Mouse (Mus musculus): ENCODE data around the gene Kcng3.
A peak's percentile ranks its signal among the peaks of the same experiment; 100 is the strongest.

The Kcng3 gene

DNA sequence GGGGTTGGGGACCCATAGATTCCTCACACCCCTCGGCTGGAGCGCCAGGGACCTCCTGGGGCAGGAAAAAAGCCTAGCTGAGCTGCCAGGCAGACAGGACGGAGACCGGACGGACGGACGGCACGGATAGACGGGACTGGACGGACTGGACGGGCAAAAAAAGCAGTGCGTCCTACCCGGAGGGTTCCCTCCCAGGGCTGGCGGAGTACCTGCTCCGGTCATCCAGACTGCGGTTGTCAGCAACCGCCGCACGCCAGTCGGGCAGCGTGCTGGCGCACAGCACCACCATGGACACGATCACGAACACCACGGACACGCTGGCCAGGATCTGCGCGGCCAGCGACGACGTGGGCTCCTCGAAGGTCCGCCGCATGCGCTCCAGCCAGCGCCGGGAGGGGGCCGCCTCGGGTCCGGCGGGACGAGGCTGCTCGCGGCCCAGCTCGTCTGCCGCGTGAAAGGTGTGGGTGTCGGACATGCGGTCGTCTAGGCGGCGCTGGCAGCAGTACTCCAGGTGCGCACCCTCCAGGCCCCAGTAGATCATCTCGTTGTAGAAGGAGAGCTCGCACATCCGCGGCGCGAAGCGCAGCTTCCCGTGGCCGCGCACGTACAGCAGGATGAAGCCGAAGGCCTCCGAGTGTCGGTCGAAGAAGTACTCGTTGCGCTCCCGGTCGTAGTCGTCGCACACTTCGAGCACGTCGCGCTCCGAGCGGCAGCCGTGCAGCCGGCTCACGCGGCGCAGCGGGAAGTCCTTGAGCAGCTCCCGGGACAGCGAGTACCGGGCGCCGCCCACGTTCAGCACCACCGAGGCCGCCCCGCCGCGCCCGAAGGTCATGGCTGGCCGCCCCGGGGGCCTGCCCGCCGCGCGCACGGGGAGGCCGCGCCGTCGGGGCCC lies 662 bp downstream of the Kcng3 start:
- peak; percentile 31 to 32 for DNase-seq (ENCODE audit: low spot score in 2 of 2)

DNA sequence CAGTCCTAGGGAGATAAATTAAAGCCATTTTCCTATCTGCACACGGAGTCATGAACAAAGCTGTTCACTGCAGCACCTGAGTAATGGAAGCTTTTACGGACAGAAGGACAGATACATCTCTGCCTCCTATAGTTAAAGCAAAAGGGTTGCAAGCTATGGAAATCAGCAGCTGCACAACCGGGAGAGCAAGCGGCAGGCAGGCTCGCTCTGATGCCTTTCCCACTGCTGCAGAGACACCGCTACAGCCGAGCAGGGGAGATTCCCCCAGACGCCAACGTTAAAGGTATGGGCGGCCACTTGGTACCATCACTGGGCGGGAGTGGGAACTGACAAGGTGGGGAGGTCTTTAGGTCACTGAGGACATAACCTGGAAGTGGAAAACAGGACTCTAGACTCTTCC lies 17.8 kb downstream of the Kcng3 start:
- DNase-seq (ENCODE audit: low spot score in 2 of 2) = no peak

DNA sequence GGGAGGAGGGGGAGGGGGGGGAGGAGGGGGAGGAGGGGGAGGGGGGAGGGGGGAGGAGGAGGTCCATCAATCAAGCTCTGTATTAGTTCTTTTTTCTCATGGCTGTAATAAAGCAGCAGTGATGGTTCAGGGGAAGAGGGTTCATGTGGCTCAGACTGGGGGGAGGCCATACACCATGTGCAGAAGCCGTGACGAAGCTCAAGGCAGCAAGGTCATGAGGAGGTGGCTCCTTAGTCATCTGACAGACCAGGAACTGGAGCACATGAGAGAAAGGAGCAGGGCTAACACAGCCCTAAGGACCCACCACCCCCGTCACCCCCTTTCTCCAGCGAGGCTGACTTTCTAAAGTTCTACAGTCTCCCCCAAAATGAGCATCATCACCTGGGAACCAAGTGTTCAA lies 22.2 kb downstream of the Kcng3 start:
- no peak for DNase-seq (ENCODE audit: low spot score in 2 of 2)

DNA sequence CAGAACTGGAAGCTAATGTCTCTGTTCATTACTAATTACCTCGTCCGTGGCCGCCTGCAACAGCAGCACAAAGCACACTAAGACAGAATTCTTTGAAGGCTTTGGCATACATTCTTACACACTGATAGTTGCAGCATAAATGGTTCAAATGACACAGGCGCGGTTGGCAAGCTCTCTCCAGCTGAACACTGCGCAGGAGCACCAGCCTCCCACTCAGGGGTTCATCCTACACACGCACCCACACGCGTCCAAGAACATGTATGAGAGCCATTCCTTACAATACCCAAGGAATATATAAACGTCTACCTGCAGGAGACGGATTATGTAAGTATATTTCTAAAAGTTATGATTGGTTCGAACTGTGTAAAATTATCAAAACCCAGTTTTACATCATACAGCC lies 30.7 kb downstream of the Kcng3 start:
- DNase-seq (ENCODE audit: low spot score in 2 of 2) = no peak

DNA sequence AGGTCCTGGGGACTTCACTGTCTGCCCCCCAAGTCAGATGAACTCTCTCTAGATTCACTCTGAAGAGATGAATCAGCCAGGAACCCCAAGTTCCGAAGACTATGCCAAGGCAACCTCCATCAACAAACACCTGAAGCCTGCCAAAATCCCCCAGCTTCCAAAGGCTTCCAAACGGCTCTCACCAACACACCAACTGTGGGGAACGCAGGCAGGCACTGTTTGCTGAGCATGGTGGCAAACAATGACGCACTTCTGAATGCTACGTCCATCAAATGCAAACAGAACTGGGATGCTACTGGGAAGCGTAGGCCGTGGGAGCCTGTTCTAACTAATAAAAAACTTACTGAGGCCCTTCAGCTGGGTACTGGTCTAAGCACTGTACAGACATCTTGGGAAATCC lies 35.7 kb downstream of the Kcng3 start:
- DNase-seq (ENCODE audit: low spot score in 2 of 2) = no peak

DNA sequence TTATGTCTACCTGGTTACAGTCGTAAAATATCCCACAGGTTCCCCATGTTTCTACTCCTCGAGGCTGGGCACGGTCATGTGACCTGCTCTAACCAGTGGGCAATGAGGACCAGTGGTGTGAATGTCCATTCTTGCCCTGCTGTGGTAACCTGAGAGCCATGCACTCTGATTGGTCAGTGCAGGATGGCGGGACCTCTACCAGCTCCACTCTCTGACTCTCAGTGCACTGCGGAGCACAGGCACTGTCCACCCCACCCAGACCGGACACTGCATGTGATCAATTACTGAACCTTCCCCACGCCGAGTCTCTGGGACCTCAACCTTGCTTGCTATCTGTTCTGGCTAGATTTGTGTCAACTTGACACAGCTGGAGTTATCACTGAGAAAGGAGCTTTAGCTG lies 37.2 kb downstream of the Kcng3 start:
- DNase-seq (ENCODE audit: low spot score in 2 of 2) = no peak

DNA sequence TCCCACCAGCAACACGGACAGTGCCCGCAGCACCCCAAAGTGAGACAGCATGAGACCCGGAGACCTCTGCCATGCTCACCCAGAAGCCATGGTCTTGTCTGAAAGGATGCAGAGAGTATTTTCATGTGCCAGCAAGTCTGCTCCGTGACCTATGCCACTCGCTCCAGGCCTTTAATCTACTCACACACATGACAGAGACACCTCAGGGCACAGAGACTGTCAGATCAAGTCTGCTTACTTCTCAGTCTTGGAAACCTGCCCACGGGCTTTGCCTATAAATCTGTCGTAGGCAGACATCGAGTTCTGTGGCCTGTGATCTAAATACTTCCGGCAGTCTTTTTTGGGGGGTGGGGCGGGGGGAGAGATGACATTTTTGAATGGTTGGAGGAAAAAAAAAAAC lies 38.3 kb downstream of the Kcng3 start:
- no peak for DNase-seq (ENCODE audit: low spot score in 2 of 2)

DNA sequence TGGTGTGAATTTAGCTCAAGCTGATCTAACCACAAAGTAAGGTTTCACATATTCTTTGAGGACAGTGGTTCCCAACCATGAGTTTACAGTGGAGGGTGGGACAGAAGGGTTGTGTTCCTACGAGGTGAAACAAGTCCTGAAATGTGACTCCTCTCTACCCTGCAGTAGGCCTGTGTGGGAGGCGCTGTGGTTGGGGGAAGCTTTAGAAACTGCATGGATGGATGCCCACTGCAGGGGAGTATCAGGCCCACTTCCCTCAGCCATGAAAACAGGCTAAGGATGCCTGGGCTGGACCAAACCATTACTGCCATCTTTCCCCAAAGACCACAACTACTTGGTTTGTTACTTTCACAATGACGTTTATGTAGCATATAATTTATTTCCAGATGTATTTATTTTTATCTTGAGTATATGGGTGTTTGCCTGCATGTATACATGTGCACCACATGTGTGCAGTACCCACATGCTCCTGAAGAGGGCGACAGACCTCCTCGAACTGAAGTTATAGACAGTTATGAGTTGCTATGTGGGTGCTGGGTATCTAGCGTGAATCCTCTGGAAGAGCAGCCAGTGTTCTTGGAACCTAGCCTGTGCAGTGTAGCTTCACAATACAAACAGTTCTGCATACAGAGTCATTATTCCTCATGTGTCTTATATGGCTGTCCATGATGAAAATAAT lies 42.9 kb downstream of the Kcng3 start:
- no peak for DNase-seq (ENCODE audit: low spot score in 2 of 2)

DNA sequence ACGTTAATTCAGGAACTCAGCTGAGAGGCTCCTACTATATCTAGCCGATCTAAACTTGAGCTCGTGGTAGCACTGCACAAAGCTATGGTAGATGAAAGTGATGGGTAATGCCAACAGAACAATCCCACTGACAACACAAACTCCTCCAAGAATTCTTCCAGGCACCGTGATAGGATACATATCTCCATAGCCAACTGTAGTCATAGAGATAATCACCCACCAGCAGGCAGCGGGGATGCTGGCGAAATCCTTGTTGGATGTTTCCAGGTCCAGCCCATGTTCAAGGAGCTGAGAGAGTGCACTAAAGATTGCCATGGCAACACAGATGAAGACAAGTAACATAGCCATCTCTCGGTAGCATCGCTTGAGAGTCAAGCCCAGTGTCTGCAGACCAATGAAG lies 44.0 kb downstream of the Kcng3 start:
- DNase-seq (ENCODE audit: low spot score in 2 of 2) = peak; percentile 32 to 63

DNA sequence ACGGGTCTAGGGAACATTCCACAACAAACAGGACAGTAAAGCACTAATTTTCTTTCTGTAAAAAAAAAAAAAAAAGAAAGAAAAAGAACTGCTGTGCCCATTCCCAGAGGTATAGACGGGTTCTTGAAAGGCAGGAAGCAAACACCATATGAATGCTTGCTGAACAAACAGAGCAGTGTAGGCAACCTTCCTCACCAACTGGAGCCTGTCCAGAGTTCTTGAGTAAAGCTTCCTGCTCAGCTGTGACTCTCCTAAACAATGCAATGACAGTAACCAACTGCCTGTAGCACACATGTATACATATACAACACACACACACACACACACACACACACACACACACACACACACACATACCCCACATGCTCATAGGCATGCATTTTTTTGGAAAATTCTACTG lies 49.1 kb downstream of the Kcng3 start:
- no peak for DNase-seq (ENCODE audit: low spot score in 2 of 2)

DNA sequence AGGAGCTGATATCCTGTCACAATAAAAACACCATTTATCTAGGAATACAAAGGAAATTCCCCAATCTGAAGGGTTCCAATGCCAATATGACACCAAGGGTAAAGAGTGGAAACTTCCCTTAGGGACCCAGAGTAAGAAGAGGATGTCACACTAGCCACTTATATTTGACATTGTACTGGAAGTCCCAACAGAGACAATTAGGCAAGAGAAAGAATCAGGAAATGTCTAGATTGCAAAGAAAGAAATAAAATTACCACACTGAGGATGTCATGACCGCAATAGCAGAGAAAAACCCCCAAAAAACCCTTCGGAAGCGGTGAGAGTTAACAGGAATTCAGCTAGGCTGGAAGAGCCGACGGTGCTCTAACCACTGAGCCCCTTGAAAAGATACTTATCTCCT lies 51.0 kb downstream of the Kcng3 start:
- DNase-seq (ENCODE audit: low spot score in 2 of 2) = no peak

DNA sequence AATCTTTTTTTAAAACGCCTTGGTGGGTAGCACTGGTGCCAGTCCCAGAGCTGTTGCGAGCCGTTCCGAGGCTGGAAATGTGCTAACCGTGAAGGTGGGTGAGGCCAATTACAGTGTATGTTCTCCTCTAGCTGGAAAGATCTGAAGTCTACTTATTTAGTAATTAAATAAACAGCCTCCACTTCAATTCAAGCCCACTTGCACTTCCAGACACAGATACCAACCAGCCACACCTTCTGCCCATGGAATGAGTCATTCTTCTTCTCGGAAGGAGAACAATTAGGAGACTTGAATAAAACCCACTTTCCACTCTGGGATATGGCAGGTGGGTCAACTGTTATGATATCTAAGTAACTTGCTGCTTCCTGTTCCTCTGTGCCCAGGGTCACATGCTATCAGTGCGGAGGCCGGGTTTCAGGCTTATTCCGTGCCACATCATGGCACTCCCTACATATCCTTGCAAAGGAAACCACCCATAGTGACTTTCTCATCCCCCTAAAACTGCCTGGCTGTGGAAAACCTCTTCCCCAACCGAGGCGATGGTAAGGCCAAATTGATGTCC lies 54.8 kb downstream of the Kcng3 start:
- no peak for DNase-seq (ENCODE audit: low spot score in 2 of 2)

DNA sequence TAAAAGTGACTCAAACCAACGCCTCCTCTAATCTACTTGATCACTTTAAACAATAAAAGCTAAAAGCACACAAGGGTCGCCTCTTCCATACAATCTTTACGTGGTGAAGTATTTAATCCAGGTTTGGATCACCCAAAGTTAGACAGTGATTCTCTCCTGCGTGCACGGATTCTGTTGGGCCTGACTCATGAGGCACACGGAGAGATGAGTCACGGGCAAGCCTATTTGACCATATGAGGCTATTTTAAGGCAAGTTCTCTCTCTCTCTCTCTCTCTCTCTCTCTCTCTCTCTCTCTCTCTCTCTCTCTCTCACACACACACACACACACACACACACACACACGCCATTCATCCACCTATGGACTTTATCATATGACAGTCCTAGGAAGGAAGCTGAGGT lies 57.1 kb downstream of the Kcng3 start:
- no peak for DNase-seq (ENCODE audit: low spot score in 2 of 2)

DNA sequence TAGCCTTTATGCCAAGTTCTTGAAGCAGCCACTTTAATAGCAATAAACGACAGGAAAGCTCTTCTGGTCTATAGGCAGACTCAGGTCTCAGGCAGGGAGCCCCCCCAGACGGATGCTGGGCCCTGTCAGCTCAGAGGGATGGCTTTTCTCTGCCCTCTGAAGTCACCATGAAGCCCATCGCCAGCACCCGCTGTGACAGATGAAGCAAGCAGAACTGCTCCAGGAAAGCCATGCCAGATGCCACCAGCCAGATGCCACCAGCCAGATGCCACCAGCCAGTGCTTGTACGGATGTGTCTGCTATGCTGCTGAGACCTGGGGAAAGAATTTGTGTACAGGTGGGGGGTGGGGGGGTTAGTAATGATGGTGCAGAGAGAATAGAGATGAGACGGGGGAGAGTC lies 58.6 kb downstream of the Kcng3 start:
- no peak for DNase-seq (ENCODE audit: low spot score in 2 of 2)

DNA sequence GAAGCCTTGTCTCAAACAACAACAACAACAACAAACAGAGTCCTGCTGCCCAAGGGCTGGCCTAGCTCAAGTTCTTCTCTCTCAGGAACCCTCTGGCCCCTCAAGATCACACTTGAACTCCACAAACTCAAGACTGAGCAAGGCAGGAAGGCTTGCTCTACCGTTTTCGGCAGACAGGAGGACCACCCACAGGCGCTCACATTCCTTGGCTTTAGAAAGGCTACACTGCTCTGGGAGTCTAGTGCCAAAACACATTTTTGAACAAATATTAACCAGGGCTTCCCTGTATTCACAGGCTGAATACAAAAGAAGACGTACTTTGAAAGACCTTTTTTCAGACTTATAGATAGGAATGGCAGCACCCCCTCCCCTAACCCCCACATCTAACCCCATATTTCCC lies 59.3 kb downstream of the Kcng3 start:
- DNase-seq (ENCODE audit: low spot score in 2 of 2) = no peak

DNA sequence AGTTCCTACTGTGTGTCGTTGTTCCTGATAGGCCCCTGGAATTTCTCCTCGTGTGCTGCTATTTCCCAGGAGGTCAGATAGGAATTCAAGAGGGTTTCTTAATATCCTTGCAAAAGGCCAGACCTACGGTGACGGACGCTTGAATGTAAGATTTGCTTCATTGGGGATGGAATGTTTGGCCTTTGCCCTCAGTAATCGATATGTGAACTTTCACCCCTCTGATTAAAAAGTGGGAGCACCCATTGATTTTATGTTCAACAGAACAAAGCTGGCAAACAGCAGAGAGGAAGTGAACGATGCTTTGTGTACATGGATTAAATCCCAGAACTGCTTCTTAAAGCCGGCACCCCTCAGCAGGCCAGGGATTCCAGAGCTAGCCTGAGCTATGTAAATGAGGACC lies 64.3 kb downstream of the Kcng3 start:
- DNase-seq (ENCODE audit: low spot score in 2 of 2) = no peak

DNA sequence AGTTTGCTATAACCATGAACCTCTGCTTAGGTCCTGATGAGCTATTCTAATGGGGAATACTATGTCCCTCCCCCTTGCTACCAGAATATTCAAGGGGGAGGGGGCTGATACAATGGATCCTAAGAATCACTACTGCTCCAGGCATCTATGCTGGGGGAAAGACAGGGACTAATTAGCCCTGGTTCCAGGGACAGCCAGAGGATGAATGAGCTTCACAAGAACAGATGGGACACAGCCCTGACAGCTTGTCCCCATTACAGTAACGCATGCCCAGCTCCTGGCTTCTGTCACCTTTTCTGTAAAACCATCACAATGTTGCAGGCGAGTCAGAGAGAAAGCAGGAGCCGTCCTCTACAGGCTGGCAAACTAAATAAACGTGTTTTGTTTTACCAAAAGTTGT lies 66.2 kb downstream of the Kcng3 start:
- no peak for DNase-seq (ENCODE audit: low spot score in 2 of 2)

DNA sequence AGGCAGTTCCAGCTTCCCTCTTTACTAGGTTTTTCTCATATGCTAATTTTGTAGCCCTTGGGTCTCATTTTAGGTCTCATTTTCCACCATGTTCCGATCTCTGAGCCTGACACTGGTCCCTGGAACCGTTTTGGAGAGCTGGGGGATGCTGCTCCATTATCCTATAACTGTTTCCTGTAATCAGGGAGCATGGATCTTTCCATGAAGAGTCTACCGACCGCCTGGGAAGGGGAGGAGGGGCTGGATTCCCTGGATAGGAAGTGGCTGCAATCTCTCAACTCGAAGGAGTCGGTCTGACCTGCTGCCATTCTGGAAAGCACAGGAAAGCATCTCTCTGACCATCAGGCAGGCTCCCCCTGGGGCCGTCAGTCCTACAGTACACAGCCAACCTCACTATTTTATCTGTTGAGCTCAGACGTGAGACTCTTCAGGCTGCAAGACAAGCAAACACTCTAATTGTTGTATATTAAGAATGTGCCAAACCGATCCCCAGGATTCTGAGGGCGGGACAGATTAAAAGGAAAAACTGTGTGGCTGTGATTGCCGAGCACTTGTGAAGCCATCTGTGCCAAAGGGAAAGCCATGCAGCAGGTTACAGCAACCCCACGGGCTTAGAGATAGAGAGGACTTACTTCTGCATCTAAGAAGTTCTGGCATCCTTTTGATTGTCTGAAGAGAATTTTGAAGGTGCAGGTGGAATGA lies 67.4 kb downstream of the Kcng3 start:
- no peak for DNase-seq (ENCODE audit: low spot score in 2 of 2)

DNA sequence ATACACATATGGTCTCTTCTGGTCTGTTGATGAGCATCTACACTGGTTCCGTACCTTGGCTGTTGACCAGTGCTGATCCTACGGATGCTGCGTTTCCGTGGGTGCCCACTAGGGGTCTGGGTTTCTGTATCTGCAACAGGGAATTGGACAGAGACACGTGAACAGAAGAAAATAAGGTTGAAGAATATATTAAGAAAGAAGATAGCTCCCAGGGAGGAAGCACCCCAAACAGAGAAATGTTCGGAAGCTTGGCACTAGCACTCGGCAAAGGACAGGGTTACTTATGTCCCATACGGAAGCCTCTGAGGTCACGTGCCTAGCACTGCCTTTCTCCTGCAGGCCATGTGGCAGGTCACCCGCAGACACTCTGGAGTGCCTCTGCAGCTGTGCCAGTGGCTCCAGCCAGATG lies 68.0 kb downstream of the Kcng3 start:
- peak in 1 of 2 experiments; percentile 40 for DNase-seq (ENCODE audit: low spot score in 2 of 2)

DNA sequence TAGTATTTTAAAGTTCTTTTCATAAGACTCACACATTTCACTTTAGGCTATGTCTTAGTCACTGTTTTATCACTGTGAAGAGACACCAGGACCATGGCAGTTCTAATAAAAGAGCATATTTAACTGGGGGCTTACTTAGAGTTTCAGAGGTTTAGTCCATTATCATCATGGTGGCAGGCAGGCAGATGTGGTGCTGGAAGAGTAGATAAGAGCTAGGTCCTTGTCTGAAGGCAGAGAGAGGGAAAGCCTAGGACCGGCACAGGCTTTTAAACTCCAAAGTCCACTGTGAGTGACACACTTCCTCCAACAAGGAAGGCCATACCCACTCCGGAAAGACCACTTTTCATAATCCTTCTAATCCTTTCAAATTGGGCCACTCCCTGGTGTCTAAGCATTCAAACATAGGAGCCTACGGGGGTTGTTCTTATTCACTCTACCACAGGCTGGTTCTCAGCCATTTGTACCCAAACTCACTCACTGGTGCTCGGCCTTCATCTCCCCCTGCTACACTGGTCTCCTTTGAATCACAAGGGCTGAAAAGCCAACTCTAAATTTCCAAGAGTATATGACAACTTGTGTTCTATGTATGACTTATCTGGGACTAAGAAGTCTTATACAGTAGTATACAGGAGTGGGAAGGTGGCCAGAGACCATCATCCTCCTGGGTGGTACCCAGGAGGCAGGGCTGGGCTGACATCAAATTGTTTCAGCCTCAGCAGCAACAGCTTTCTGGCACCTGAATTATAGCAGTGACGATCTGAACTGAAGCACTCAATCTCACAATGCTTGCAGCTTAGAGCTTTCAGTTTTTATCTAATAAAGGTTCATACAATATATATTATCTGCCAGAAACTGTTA lies 69.3 kb downstream of the Kcng3 start:
- no peak for DNase-seq (ENCODE audit: low spot score in 2 of 2)

DNA sequence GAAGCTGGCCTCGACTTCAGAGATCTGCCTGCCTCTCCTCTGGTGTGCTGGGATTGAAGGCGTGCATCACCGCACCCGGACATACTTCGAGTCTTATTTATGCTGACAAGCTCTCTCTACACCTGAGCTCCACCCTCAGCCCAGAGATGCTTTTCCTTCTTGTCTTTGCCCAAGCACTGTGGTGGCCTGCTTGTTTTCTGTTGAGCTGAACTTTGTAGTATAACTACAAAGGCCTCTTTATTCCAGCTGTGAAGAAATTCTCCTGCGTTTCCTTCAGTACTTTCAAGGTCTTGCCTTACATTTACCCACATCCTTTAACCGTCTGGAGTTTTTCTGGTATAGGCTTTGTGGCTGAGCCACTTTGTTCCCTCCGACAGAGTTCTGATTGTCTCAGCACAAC lies 72.6 kb downstream of the Kcng3 start:
- DNase-seq (ENCODE audit: low spot score in 2 of 2) = no peak

Data from frontal cortex, postnatal 10 days (tissue).